Mouse (Mus musculus): ENCODE results near the gene Arhgef17. TPM values are rescaled to one million over a fixed set of nuclear protein-coding genes. Genes with fewer than 3 reads are reported as not detected.

Arhgef17 gene
- 3.6 TPM for polyA plus RNA-seq (2014; fragmentation: Illumina TruSeq; extraction: RNeasy Lipid Tissue Mini Kit (QIAGEN cat#74804))

DNA sequence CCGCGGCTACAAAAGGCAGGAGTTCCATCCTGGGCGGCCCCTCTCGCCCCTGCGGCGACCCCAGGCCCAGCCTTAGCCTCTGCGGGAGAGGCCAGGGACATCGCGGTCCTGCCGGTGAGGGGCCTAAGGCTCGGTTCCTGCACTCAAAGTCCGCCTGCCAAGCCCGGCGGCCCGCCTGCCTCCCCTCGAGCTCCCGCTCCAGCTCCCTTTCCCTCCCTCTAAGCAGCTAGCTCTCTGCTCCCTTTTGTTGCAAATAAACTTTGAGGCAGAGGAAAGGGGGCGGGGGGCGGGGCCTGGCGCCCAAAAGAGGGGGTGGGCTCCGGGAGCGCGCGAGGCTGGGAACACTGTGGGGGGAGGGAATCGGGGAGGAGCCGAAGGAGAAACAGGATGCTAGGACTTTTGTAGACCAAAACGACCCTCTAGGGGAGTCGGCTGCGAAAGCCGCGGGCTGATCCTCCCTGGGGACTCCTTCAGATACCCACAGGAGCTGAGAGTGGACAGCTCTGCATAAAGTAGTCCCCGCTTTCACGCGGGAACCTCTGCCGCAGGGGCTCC is at the start of gene Arhgef17:
TSS of gene Arhgef17 (minus strand) at position 182 of the 555 bp plus-strand sequence.

GRCm38 (mm10) chr7:100974135-100974903 is 42.4 kb upstream of the Arhgef17 start, which contains the start of gene P2ry6:
Gene P2ry6, minus strand, starts transcription at chr7:100974649.

DNA sequence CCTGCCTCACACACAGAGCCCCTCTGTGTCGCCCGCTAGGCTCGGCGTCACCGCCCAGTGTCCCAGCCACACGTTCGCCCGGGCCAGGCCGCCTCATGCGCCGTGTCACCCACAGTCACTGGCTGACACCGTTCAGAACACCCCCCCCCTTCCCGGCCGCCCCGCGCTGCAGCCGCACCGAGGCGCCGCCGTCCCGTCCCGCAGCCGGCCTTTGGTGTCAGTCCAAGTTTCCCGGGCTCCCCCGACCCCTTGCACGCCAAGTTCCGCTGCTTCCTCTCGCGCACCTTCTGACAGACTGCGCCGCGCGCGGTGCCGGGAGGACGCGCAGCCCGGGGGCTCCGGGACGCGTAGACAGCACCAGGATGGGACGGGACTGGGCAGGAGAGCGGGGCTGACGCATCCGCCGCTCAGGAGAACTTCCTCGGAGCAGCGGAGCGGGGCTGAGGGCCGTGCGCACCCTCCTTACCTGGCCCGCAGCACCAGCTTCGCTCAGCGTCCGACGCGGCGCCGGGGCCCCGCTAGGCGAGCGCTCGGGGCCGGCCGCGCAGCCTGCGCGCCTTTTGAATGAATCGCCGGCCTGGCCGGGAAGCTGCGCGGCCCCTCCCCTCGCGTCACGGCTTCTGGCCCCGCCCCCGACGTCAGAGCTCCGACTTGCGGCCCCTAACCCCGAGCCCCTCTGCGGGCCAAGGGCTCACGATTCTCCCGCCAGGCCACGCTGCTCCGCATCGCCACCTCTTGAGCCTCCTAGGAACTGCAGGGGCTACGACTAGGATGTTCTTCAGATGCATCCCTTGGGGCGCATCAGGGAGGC is 68.9 kb downstream of the Arhgef17 start, which contains the start of gene Relt:
TSS of gene Relt (minus strand) at position 619 of the 811 bp plus-strand sequence.

Other genes starting within 250 kb of the Arhgef17 start
- 34.4 TPM for gene Fam168a, start 225.5 kb downstream of the Arhgef17 start, polyA plus RNA-seq (2014; fragmentation: Illumina TruSeq; extraction: RNeasy Lipid Tissue Mini Kit (QIAGEN cat#74804))
- gene Relt, start 68.7 kb downstream of the Arhgef17 start, polyA plus RNA-seq (2014; fragmentation: Illumina TruSeq; extraction: RNeasy Lipid Tissue Mini Kit (QIAGEN cat#74804)), result not detected
- 2.1 TPM for gene P2ry6, start 42.5 kb upstream of the Arhgef17 start, polyA plus RNA-seq (2014; fragmentation: Illumina TruSeq; extraction: RNeasy Lipid Tissue Mini Kit (QIAGEN cat#74804))
- gene P2ry2, start 80.8 kb upstream of the Arhgef17 start, polyA plus RNA-seq (2014; fragmentation: Illumina TruSeq; extraction: RNeasy Lipid Tissue Mini Kit (QIAGEN cat#74804)), result 0.31 TPM
- gene Fchsd2, start 160.8 kb upstream of the Arhgef17 start, polyA plus RNA-seq (2014; fragmentation: Illumina TruSeq; extraction: RNeasy Lipid Tissue Mini Kit (QIAGEN cat#74804)), result 124 TPM

Data from ovary, adult 10 weeks (tissue).